Mouse (Mus musculus) retina, postnatal 7 days (tissue): ENCODE data around the gene Psmb10.

Source experiments
- DNase-seq: peaks from one replicate; pipeline ENCODE4 v3.0.0-alpha.2; 2012; ENCODE audit warnings: low read depth, low spot score

The Psmb10 gene

DNA sequence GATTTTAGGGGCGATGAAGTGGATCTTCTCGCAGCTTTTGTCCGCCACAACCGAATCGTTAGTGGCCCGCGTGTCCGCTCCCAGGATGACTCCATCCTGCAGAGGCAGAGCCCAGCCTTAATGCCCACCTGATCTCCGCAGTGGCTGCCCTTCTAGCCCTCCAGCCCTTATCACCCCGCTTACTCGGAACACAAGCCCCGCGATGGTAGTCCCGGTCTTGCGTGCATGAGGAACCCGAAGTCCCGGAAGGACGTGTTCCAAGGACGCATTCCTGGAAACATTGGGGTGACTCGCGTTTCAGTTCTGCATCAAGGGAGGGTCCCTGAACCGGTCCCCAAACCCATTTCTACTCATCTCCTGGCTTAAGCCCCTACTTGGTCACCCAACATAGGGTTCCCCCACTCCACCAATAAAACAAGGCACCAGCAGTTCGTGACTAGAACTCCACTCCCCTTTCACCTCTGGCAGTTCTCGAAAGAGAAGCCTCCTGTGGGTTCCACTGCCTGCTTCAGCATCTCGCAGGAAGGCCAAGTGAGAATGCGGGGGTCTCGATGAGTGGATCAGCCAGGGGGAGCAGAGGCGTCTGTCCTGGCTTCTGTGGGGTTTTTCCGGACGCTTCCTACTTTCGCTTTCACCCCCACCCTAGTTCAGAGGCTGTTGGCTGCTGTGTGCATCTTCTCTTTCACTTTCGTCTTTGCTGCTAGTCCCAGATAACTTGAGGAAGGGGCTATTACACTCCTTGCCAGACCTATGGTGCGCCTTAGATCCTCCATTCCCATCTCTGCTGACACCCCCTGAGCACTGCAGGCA lies 543 bp downstream of the Psmb10 start:
- no peak for DNase-seq

GRCm38 (mm10) chr8:105936866-105937475 lies 1.3 kb downstream of the Psmb10 start:
- peak; percentile 80 for DNase-seq

DNA sequence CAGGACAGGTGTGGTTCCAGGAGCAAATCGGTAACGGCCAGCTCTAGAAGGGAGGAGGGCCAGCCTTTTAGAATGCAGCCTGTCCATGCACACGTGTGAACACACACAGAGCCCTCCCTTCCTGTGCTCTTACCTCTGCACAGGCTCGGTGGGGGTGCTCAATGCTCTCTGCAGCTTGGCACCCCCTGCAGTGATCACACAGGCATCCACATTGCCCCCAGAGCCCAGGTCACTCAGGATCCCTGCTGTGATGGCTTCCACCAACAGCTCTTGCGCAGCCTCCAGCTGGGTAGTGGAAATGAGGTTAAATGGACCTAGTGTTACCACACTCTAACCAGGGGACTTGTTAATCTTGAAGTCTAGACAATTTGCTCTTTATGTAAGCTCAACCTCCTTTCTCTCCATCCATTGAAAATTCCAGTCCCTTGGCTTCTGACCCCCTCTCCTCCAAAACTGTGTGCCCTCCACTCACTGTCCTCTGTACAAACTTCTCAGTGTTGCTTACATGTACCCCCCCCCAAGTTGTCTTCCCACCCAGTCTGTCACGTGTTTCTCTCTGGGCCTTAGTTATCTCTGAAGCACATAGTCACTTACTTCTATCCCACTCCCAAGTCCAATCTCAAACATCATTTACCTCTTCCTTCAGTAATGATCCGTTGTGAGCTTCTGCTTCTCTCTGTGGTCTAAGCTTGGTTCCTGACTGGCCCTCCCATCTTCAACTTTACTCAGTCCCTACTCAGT lies 2.2 kb downstream of the Psmb10 start:
- DNase-seq, result no peak

- DNase-seq, result no peak
Measured at GRCm38 (mm10) chr8:105935105-105935504, 3.1 kb downstream of the Psmb10 start.

DNA sequence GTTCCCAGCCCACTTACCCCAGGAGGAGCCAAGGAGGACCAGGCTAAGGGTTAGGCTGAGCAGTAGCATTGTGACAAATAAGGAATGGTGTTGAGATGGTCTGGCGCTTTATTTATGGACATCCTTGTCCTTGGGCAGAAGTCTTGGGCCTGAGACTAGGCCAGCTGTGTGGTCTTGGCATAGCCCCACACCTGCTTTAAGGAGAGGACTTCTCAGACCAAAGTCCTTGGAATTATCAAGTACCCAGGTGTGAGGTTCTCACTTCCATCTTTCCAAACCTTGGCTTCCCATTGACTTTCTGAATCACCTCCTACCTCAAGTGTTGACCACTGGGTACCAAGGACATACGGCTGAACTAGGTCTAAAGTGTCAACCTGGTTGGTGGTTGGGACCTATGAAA lies 4.5 kb downstream of the Psmb10 start, which contains the start of gene Ctrl:
TSS of gene Ctrl (minus strand) at position 101 of the 400 bp plus-strand sequence.
- DNase-seq, result no peak

DNA sequence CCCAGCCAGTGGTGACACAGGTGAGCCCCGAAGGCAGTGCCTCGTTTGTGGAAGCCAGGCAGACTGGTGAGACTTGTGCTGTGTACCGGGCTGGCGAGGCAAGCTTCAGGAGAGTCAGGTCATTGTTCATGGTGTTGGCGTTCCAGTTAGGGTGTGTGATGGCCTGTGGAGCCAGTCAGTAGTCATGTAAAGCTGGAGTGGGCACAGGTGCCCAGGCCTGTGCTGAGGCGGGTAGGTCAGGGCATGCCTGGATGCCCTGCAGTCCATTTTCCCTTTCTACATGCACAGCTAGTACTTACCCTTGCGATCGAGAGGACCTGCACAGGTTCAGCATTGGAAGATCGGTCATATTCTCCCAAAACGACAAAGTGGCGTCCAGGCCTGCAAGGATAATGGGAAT lies 5.7 kb downstream of the Psmb10 start:
- no peak for DNase-seq

- DNase-seq, result no peak
Measured at GRCm38 (mm10) chr8:105931271-105931670, 7.0 kb downstream of the Psmb10 start.

DNA sequence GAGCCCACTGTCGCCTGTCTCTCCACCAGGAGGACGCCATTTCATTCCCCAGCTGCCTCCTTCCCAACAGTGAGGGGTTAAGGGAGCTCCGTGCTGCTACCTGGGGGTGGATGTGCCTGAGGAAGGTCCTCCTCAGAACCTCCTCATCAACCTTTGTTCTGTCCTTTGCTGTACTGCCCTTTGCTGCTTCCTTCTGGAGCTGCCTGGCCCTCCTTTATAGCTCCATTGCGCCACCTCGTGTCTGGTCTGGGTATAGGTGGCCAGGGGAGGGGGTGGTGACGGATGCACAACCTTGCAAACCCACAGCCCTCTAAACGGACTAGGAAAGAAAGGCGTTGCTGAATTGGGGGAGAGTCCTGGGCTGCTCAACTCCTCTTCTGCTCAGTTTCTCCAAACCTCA lies 7.6 kb downstream of the Psmb10 start:
- DNase-seq, result peak; percentile 79

DNA sequence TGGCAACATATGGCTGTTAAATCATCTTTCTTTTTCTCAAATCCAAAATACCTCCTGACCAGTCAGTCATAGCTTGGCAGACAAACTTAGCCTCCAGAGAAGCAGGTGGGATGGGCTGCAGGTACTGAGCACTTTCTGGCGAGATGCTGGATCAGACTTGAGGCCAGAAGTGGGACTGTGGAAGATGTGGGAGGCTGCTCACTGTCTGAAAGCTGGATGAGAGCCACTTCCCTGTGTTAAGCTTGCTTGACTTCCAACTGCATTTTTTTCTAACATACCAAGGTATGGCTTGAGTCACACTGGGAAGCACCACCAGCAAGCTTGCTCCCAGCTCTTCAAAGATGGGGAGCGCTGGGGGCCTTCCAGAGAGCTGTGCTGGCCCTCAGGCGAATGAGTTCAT lies 13.1 kb downstream of the Psmb10 start:
- no peak for DNase-seq

GRCm38 (mm10) chr8:105919390-105919789 lies 18.9 kb downstream of the Psmb10 start:
- no peak for DNase-seq

- DNase-seq, result peak; percentile 17
Measured at GRCm38 (mm10) chr8:105900941-105901616, 37.2 kb downstream of the Psmb10 start.

DNA sequence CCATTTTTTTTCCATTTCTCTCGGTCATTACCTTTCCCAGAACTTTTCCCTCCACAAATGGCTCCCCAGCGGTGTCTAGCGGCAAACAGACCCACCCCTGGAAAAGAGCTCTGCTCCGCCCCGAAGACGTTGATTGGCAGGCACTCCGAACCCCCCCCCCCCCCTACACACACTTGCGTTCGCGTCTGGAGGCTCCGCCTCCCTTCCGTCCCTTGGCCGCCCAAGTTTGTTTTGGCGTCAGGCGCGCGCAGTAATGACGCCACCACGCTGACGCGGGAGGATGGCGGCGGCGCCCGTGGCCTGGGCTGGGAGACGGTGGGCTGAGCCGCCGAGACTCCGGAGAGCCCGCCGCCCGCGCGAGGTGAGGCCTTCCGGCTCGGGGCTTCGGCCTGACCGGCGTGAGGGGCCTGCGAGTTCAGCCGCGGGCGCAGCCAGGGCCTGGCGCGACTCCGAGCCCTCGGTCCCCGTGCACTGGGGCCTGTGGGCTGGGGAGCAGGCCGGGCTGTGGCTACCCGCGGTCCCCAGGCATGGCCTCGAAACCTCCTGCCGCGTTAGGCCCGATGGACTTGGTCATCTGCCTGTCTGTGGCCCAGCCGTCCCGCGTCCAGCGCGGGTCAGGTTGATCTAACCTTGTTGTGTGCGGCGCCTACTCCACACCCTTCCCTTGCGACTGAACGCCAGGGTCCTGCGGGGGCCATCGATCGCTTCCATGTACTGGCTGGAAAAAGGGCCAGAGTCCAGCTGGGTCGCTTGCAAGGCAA lies 37.9 kb downstream of the Psmb10 start, which contains the start of gene Pskh1:
TSS of gene Pskh1 (plus strand) at position 262 of the 761 bp plus-strand sequence.
- DNase-seq, result peak; percentile 86

- peak; percentile 86 for DNase-seq
Measured at GRCm38 (mm10) chr8:105897801-105898480, 40.3 kb downstream of the Psmb10 start.

DNA sequence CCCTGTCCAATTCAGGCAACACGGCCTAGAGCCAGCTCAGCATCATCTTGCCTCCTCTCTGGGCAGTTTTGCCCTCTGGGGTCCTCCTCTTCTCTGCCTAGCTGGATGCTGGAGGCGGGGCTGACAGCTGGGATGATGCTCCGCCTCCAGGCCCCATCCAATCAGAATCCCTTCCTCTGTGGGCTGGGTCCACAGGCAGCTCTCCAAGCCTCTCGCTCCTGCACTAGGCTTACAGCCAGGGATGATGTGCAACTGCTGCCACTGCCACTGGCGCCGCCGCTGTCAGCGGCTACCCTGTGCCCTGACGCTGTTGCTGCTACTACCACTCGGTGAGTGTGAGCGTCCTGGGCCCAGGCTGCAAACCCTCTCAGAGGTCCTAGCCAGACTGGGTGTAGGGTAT lies 44.9 kb downstream of the Psmb10 start, which contains the start of gene Nrn1l:
TSS of gene Nrn1l (plus strand) at position 229 of the 400 bp plus-strand sequence.
- peak; percentile 60 for DNase-seq

DNA sequence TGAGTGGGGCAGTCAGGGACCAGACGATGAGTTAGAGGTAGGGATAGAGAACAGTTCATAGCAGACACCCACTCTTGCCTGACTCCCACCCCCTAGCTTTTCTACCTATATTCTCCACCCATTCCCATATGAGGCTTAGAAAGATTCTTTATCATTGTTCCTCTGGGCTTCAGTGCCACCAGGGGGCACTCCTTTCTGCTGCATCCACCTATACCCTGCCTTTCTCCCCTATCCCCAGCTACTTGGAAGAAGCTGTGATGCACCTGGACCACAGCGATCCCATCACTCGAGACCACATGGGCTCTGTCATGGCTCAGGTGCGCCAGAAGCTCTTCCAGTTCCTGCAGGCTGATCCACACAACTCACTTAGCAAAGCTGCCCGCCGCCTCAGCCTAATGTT lies 45.8 kb downstream of the Psmb10 start:
- peak; percentile 33 for DNase-seq

DNA sequence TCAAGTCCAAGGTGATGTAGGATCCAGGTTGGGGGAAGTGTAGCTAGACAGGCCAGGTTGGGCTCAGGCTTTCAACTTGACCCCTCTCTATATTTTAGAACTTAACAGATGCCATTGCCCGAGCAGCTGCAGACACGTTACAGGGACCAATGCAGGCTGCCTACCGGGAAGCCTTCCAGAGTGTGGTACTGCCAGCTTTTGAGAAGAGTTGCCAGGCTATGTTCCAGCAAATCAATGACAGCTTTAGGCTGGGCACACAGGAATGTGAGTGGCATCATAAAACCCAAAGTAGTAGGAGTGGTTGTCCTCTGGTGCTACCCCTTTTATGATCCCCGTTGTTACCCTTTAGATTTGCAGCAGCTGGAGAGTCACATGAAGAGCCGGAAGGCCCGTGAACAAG lies 47.4 kb downstream of the Psmb10 start:
- no peak for DNase-seq

DNA sequence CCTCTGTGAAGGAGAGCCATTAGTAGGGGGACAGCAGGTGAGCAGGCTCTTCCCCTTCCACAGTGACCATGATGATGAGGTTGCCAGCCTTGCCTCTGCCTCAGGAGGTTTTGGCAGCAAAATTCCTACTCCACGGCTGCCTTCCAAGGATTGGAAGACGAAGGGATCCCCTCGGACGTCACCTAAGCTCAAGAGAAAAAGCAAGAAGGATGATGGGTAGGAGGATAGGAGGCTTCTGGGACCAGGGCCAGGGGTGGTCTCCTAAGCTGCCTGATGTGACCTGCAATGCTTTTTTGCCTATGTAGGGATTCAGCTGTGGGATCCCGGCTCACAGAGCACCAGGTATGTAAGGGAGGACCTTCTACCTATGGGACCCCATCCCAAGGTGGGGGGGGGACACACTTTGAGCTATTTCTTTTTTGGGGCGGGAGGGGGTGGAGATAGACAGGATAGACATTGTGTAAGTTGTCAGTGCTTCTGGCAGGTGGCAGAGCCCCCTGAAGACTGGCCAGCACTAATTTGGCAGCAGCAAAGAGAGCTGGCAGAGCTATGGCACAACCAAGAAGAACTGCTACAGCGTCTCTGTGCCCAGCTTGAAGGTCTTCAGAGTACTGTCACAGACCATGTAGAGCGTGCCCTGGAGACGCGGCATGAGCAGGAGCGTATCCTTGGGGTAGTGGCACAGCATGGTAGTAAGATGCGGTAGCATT lies 48.3 kb downstream of the Psmb10 start:
- no peak for DNase-seq
